Mouse (Mus musculus): ENCODE results near the gene Mreg.

Mreg gene

DNA sequence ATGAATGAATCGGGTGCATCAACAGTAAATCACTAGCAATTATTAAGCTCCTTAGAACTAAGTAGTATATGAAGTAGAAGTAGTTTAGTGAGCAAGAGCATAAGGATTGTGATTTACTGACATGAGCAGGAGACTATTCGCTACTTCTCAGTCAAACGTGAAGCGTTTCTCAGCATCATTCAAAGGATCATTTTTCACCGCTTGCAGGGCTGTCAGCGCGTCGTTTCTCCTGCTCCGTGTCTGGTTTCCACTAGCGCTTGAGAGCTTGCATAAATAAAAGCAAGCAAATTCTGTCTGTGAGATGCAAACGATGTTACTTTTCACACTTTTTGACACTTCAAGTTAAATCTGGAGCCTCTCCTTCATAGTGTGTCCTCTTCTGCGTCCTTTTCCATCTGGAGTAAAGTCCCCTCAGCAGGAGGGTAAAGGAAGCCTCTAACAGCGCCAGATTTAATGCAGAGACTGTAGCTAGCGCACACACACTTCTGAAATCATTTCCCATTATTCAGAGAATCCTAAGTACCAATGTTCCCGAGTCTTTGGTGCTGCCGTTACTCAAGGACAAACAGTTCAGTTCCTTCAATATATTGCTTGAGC, 23.9 kb downstream of the Mreg start:
- no peak for DNase-seq

- no peak for DNase-seq
These were observed 24.6 kb downstream of the Mreg start for GRCm38 (mm10) chr1:72187486-72187885.

DNA sequence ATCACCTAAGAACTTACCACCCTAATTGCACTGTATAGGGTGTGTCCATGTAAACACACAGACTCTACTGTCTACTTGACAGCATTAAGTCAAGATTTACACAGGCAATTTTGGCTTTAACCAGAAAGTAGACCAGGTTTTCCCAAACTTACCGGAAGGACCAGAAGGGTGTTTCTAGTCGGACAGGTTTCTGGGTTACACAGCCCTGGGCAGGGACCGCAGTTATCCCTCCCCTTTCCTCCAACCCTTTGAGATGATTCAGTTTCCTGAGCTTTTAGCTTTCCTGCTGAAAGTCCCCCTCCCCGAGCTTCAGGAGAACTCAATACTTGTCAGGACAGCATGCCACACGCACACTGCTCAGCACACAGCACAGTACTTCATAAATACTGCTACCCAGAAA, 26.0 kb downstream of the Mreg start:
- peak; percentile 5 for DNase-seq

GRCm38 (mm10) chr1:72183554-72183953, 28.6 kb downstream of the Mreg start:
- no peak for DNase-seq

DNA sequence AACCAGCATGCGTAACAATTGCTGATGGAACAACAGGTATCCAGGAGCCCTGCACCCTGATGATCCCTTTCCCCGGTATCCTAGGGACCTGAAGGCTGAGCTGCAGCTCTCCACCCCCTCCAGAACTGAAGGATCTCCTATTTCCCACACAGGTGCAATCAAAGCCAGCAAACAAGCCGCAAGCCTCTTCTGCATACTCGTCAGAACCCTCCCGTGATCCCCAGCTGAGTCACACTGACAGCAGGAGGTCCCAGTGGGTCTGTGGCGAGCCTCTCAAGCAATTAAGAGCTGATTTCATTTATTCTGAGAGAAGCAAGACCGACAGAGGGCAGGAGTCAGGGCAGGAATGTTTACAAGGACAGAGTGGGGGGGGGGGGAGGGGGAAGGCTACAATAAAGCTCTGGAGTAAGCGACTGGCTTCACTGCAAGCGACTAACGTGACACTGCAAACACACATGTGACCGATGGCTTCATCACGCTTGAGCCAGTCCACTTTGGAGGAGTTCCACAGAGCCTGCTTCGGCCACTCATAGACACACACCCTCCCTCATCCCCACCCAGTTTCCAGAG, 29.1 kb downstream of the Mreg start:
- DNase-seq: peak; percentile 25

GRCm38 (mm10) chr1:72179947-72180346, 32.2 kb downstream of the Mreg start:
- DNase-seq: no peak

GRCm38 (mm10) chr1:72176239-72176638, 35.9 kb downstream of the Mreg start:
- no peak for DNase-seq

GRCm38 (mm10) chr1:72174183-72174582, 37.9 kb downstream of the Mreg start:
- no peak for DNase-seq

- no peak for DNase-seq
These were observed 38.6 kb downstream of the Mreg start for GRCm38 (mm10) chr1:72173402-72174051.

DNA sequence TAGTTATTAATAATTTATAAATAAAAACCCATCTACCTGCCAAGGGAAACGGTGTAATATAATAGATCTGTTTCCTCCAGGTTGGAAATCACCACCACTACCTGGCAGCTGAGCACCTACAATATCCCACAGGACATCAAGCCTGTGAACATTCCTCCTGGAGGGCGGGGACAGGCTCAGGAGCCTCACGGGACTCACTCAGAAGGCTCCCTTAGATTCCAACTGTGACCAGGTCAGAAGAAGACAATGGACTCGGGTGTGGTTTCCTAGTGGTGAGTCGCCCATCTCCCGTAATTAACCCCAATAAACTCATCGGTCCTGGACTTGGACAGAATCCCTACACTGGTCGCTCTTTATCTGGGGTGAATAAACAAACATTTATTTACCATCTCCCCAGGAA, 39.3 kb downstream of the Mreg start:
- DNase-seq: no peak

DNA sequence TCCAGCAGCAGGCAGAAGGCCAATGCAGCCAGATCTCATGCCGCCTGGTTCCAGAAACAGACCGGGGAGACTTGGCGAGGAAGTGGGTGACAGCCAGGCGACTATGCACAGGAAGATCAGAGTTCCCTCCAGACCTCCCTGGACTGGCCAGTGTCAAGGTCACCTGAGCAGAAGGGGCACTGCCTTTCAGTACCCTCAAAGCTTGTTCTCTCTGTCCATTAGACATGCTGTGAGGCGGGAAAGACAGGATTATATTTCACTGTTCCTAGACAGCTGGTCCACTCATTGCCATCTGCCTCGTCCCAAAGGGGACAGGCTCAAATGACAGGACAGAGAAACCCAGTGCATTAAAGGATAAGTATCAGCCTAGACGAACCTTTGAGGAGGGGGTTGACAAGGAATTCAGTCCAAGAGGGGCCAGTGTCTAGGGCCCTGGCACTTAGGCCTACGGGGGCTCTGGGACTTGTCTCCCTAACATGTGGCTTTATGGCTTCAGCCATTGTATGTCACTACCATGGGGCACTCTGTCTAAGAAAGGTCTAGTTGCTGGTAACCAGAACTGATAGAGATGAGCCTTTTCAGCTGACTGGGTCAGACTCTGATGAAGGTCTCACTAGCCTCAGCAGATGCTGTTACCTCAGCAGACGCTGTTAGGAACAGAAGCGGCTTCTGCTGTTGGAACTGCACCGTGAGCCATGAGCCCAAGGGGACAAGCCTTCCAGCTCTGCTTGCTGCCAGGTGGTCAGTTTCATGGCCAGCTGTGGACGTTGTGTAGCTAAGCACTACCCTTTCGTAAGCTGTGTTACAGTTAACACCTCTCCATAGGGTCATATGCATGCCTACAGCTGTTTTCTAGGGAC, 40.9 kb downstream of the Mreg start:
- no peak for DNase-seq

DNA sequence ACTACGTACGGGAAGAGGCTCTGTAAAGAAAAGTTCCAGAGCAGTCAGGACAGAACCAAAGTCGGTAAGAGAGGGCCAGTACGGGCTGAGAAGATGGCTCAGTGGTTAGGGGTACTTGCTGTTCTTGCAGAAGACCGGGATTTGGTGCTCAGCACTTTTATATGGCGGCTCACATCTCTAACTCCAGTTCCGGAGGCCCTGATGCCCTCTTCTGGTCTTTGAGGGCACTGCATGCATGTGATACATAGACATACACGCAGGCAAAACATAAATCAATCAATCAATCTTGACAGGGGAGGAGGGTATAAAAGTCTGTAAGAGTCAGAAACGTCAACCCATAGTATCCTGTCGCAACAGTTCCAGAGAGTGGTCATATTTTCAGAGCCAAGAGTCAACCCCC, 45.1 kb downstream of the Mreg start:
- no peak for DNase-seq

DNA sequence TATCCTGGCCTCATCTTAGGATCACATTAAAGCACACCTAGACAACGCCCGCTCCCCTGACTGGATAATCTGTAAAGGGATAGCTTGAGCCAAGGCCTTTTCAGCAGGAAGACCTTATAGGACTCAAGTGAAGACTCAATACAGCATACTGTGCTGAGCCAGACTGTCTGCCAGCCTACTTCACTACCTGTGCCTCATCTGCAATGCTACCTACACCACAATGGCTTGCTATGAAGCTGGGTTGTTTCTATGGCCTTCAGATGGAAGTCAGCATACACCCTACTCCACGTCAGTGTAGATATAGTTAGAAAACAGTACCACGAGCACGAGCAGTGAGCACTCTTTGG, 45.7 kb downstream of the Mreg start:
- DNase-seq: no peak

DNA sequence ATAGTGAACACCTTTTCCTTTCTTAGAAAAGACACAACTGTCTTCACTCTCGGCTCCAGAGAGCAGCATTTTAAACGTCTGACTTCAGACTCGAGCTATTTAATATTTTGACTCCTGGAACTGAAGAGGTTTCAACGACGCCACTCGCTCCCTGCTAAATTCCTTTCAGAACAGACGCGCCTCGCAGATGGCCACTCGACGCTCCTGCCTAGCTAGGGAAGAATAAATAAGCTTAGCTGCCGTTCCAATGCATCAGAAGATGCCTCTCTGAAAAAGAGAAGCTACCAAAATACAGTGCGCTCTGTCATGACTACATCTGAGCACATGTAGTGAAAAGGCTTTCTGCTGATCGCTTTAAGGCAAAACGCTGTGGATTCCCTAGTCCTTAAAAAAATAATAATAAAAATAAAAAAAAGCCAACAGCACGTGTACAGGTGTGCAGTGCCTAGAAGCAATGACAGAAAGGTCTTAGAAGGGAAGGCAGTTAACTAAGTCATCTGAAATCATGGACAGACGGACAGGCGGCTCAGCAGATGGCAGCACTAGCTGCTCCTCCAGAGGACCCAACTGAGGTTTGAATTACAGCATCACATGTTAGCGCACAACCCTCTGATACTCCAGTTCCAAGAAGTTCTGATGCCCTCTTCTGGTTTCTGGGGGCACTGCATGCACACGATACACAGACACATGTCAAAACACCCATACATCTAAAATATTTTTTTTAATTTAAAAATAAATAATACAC, 46.2 kb downstream of the Mreg start:
- DNase-seq: no peak

GRCm38 (mm10) chr1:72160321-72160720, 51.8 kb downstream of the Mreg start:
- no peak for DNase-seq

- no peak for DNase-seq
These were observed 67.1 kb downstream of the Mreg start for GRCm38 (mm10) chr1:72145041-72145440.

GRCm38 (mm10) chr1:72144426-72144825, 67.7 kb downstream of the Mreg start:
- DNase-seq: no peak

DNA sequence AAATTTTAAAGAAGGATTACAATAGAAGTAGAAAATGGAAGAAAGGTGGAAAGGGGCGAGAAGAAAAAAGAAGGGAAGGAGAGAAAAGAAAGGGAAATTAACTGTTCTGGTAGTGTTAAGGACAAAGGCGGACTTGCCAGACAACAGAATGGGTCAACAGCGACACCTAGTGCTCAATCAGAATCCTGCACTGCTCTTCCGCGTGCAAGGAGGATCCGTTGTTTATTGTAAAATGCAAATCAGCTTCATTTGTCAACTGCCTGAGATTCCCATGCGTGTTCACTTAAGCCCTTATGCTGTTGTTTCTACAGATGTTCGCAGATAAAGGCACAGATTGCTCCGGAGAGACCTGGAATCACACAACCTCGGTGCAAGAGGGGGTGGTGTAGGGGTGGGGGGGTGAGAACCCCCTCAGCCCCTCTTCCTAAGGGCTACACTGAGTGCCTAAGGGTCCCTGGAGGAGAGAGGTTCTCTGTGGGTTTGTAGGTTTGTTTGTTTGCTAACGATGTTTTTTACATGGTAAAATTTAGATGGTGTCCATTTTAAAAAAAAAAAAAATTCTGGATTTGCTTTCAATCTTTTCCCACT, 70.1 kb downstream of the Mreg start:
- DNase-seq: peak; percentile 45

DNA sequence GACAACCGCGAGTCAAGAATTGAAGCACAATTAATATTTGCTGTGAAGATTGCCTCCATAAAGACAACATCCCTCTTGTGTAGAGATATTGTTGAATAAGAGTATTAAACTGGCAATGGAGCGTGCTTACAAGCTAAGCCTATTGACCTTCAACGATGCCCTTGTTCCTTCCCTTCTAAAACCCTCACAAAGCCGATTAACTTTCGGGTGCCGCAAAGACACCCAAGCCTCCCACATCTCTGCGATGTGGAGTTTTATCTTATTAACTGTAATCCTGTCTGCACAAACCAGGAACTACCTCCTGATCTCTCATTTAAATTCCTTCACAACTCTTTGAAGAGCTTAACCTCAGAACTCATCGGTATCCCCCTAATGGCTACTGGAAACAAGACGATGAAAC, 76.0 kb downstream of the Mreg start:
- no peak for DNase-seq

DNA sequence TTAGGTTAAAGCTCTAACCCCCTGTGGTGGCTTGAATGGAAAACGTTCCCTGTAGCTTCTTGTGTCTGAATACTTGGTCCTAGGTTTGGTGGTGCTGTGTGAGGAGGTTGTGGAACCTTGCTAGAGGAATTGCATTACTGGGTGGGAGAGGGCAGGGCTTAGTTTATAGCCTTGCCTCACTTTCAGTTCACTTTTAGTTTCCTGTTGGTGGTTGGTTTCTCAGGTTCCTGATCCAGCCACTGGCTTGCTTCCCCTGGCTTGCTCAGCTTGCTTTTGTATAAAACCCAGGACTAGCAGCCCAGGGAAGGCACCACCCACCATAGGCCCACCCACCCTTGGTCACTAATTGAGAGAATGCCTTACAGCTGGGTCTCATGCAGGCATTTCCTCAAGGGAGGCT, 77.6 kb downstream of the Mreg start:
- DNase-seq: no peak

DNA sequence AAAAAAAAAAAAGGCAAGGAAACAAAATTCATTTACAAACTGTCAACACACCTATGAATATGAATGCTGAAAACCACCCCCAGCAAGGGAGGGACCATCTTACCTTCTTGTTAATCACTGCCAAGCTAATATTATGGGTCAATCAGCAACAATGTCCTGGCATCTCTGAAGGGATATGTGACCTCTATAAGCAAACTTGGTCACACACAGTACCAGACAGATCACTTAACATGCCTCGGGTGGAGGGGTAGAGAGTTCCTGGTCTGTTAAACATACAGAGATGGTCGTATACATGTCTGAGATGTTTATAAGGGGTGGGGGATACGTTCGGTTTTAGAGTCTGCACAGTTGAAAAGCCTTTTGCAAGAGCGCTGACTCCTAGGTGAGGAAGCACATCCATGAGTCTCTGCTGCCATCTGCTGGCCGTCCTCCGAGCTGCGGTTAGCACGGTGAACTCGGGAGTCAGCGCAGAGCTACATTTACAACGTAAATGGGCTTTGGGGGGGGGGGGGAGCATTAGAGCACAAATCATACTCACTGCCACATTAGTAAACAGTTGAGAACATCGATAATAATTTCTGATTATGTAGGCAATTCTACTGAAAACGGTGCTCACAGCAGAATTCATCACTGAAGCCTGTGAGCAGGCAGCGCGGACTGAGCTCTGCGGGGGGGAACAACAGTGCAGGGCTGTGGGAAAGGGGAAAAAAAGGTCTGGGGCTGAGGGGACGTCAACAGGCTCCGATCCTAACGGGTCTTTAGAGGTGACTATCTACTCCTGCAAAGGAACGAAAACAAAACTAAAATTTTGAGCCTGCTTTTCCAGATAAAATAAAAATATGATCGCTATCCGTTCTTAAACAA, 88.4 kb downstream of the Mreg start:
- DNase-seq: peak; percentile 87

All from kidney, postnatal 14 days (tissue).